ENCODE assay signal across 9 mouse cellular contexts in genomic region chr11:65197280-65197679, GRCm38 (mm10). TPM values are rescaled to one million over a fixed set of nuclear protein-coding genes. Genes with fewer than 3 reads are reported as not detected.
DNase-seq lines count a peak whose midpoint lies in the region; ATAC-seq and TF ChIP-seq lines count a peak whose summit lies in the region.
"Had no signal": no experiment of that assay in that cellular context is flagged by ENCODE, and none has a peak within 500 bp of the region (broad histone marks: within the 10 kb centered on the region; RNA-seq: fewer than 3 reads in every experiment).

No protein-coding gene starts in this region.

- peaks cover 22% of the 10 kb centered on the region; the same call in 1 of the 2 replicates for H3K36me3 ChIP-seq in intestine, embryonic 14.5 days (ENCODE audit: control insufficient read depth, insufficient read depth, low read length)
- H3K36me3 ChIP-seq in intestine, embryonic 16.5 days (ENCODE audit: control insufficient read depth, insufficient read depth, low read length) = no peaks in the 10 kb centered on the region
- no peaks in the 10 kb centered on the region for H3K36me3 ChIP-seq in embryonic facial prominence, embryonic 10.5 days (replicated peaks)
- peaks cover 87% of the 10 kb centered on the region for H3K36me3 ChIP-seq in heart, postnatal 0 days (replicated peaks; ENCODE audit: control insufficient read depth, insufficient read depth, low read length)
- H3K36me3 ChIP-seq in midbrain, embryonic 13.5 days = no peaks in the 10 kb centered on the region
- H3K36me3 ChIP-seq: neural tube, embryonic 12.5 days had no signal

- ATAC-seq in intestine, embryonic 14.5 days (replicated peaks; ENCODE audit: low FRiP score, low TSS enrichment, low read depth) = no peak
- ATAC-seq in intestine, embryonic 16.5 days = no peak
- ATAC-seq in heart, postnatal 0 days (ENCODE audit: insufficient read depth, low read depth) = peak; percentile 55; the same call in 1 of the 2 replicates
- ATAC-seq in midbrain, embryonic 13.5 days = peak; percentile 74

- no peak overlapping the region for H3K27ac ChIP-seq in intestine, embryonic 14.5 days (ENCODE audit: low read depth)
- H3K27ac ChIP-seq in intestine, embryonic 16.5 days (ENCODE audit: low read length) = no peak overlapping the region
- H3K27ac ChIP-seq in embryonic facial prominence, embryonic 10.5 days (replicated peaks) = no peak overlapping the region
- 0 out of 2 replicates have a peak overlapping the region, but pooled peaks have one; percentile 54 for H3K27ac ChIP-seq in heart, postnatal 0 days (ENCODE audit: low read depth)
- H3K27ac ChIP-seq in midbrain, embryonic 13.5 days = no peak overlapping the region
- H3K27ac ChIP-seq: neural tube, embryonic 12.5 days had no signal

- no peak overlapping the region for H3K9ac ChIP-seq in intestine, embryonic 14.5 days (ENCODE audit: low read length)
- no peak overlapping the region for H3K9ac ChIP-seq in intestine, embryonic 16.5 days (ENCODE audit: low read depth, low read length)
- no peak overlapping the region for H3K9ac ChIP-seq in heart, postnatal 0 days (replicated peaks; ENCODE audit: low read depth, low read length)
- no peak overlapping the region for H3K9ac ChIP-seq in midbrain, embryonic 13.5 days (replicated peaks)
- H3K9ac ChIP-seq: neural tube, embryonic 12.5 days had no signal

- WGBS in intestine, embryonic 14.5 days = 6% methylated on average over 3 of the region's 3 CpGs
- WGBS in intestine, embryonic 16.5 days = 3% methylated on average over 3 of the region's 3 CpGs
- 3% methylated on average over 3 of the region's 3 CpGs for WGBS in embryonic facial prominence, embryonic 10.5 days
- 5% methylated on average over 3 of the region's 3 CpGs for WGBS in heart, postnatal 0 days
- WGBS in midbrain, embryonic 13.5 days = 0% methylated on average over 3 of the region's 3 CpGs

- DNase-seq in intestine, embryonic 14.5 days (ENCODE audit: low spot score) = peak; percentile 90
- peak; percentile 23 to 33 for DNase-seq in adrenal gland, postnatal 4 days (ENCODE audit: low spot score in 2 of 2)
- peak; percentile 70 for DNase-seq in embryonic facial prominence, embryonic 10.5 days (ENCODE audit: low spot score)
- peak; percentile 82 for DNase-seq in heart, postnatal 0 days (ENCODE audit: low spot score)
- peak; percentile 58 to 95 for DNase-seq in layer of hippocampus, postnatal 25 days (ENCODE audit: extremely low spot score in 1 of 2, low spot score in 1 of 2)
- peak; percentile 47 for DNase-seq in telencephalon, adult 2 months (ENCODE audit: low read depth, low spot score)

- TF ChIP-seq EP300 in heart, postnatal 0 days (IDR thresholded peaks at IDR 0.05; ENCODE audit: low read depth) = no peak

- no peak overlapping the region for H3K4me3 ChIP-seq in intestine, embryonic 14.5 days (ENCODE audit: low read depth, low read length)
- H3K4me3 ChIP-seq in intestine, embryonic 16.5 days (ENCODE audit: low read length) = no peak overlapping the region
- H3K4me3 ChIP-seq in embryonic facial prominence, embryonic 10.5 days = no peak overlapping the region
- H3K4me3 ChIP-seq in heart, postnatal 0 days (ENCODE audit: low read depth, low read length) = no peak overlapping the region
- H3K4me3 ChIP-seq in midbrain, embryonic 13.5 days (replicated peaks) = no peak overlapping the region
- H3K4me3 ChIP-seq: neural tube, embryonic 12.5 days had no signal

- H3K27me3 ChIP-seq in intestine, embryonic 14.5 days (replicated peaks; ENCODE audit: control insufficient read depth, insufficient read depth, low read length) = no peaks in the 10 kb centered on the region
- no peaks in the 10 kb centered on the region for H3K27me3 ChIP-seq in intestine, embryonic 16.5 days (replicated peaks; ENCODE audit: control insufficient read depth, insufficient read depth, low read length)
- H3K27me3 ChIP-seq in embryonic facial prominence, embryonic 10.5 days (replicated peaks; ENCODE audit: low read depth, poor library complexity, severe bottlenecking) = no peaks in the 10 kb centered on the region
- H3K27me3 ChIP-seq in heart, postnatal 0 days (ENCODE audit: control insufficient read depth, insufficient read depth, low read length) = no peaks in the 10 kb centered on the region
- no peaks in the 10 kb centered on the region for H3K27me3 ChIP-seq in midbrain, embryonic 13.5 days
- H3K27me3 ChIP-seq: neural tube, embryonic 12.5 days had no signal

- H3K4me2 ChIP-seq in intestine, embryonic 14.5 days (ENCODE audit: low read length) = no peak overlapping the region
- H3K4me2 ChIP-seq in intestine, embryonic 16.5 days (ENCODE audit: low read depth, low read length) = no peak overlapping the region
- no peak overlapping the region for H3K4me2 ChIP-seq in heart, postnatal 0 days (ENCODE audit: low read depth, low read length)
- H3K4me2 ChIP-seq in midbrain, embryonic 13.5 days (replicated peaks) = no peak overlapping the region
- H3K4me2 ChIP-seq: neural tube, embryonic 12.5 days had no signal

- no peaks in the 10 kb centered on the region for H3K9me3 ChIP-seq in intestine, embryonic 14.5 days (ENCODE audit: control insufficient read depth, low read length)
- no peaks in the 10 kb centered on the region for H3K9me3 ChIP-seq in intestine, embryonic 16.5 days (ENCODE audit: control insufficient read depth, low read length)
- H3K9me3 ChIP-seq in embryonic facial prominence, embryonic 10.5 days = no peaks in the 10 kb centered on the region
- H3K9me3 ChIP-seq in heart, postnatal 0 days (replicated peaks; ENCODE audit: control insufficient read depth, low read length) = no peaks in the 10 kb centered on the region
- H3K9me3 ChIP-seq in midbrain, embryonic 13.5 days = no peaks in the 10 kb centered on the region
- H3K9me3 ChIP-seq: neural tube, embryonic 12.5 days had no signal

- peak; percentile 82 for TF ChIP-seq CTCF in heart, postnatal 0 days (IDR thresholded peaks at IDR 0.05; ENCODE audit: low read depth)

- no peaks in the 10 kb centered on the region for H3K4me1 ChIP-seq in intestine, embryonic 14.5 days (replicated peaks; ENCODE audit: control insufficient read depth, insufficient read depth, low read length)
- no peaks in the 10 kb centered on the region for H3K4me1 ChIP-seq in intestine, embryonic 16.5 days (ENCODE audit: control insufficient read depth, insufficient read depth, low read length)
- peaks cover 3% of the 10 kb centered on the region; the same call in 1 of the 2 replicates for H3K4me1 ChIP-seq in embryonic facial prominence, embryonic 10.5 days
- H3K4me1 ChIP-seq in heart, postnatal 0 days (ENCODE audit: control insufficient read depth, insufficient read depth) = no peaks in the 10 kb centered on the region
- 0 out of 2 replicates have a peak, but pooled peaks cover 5% of the 10 kb centered on the region for H3K4me1 ChIP-seq in midbrain, embryonic 13.5 days (replicated peaks)
- H3K4me1 ChIP-seq: neural tube, embryonic 12.5 days had no signal

RNA-seq across cellular contexts. Expression of gene Arhgap44, which starts 34.5 kb away (rescaled TPM):
- 5.5 and 6.2 TPM in 2 replicates for polyA plus RNA-seq in intestine, embryonic 14.5 days (2014; fragmentation: Nextera tagmentation; extraction: Ambion mirVana)
- polyA plus RNA-seq in intestine, embryonic 16.5 days (2015; fragmentation: Nextera tagmentation; extraction: Ambion mirVana) = 4.2 and 5.9 TPM in 2 replicates
- total RNA-seq in adrenal gland, postnatal 4 days (2021) = 10 to 100 TPM in 1 of 2 experiments, 1 to 10 TPM in 1; 9.5 to 11.0 TPM
- 3.5 and 3.8 TPM in 2 replicates for polyA plus RNA-seq in embryonic facial prominence, embryonic 10.5 days (2016; fragmentation: Nextera tagmentation; extraction: Ambion mirVana)
- total RNA-seq in heart, postnatal 0 days (2014; rRNA removed; ENCODE audit: low replicate concordance) = 17.7 and 18.1 TPM in 2 replicates
- polyA plus RNA-seq in heart, postnatal 0 days (2015; fragmentation: Nextera tagmentation; extraction: Ambion mirVana) = 8.5 and 8.9 TPM in 2 replicates
- 100 to 1,000 TPM; 118 to 123 TPM for total RNA-seq in layer of hippocampus, postnatal 25 days (2021)
- 7.2 and 9.3 TPM in 2 replicates for polyA plus RNA-seq in midbrain, embryonic 13.5 days (2015; fragmentation: Nextera tagmentation; extraction: Ambion mirVana)

RNA-seq across cellular contexts. Expression of gene 1700086D15Rik, which starts 37.6 kb away (rescaled TPM):
- polyA plus RNA-seq in intestine, embryonic 14.5 days (2014; fragmentation: Nextera tagmentation; extraction: Ambion mirVana) = not detected in 2 replicates
- polyA plus RNA-seq in intestine, embryonic 16.5 days (2015; fragmentation: Nextera tagmentation; extraction: Ambion mirVana) = not detected in 2 replicates
- total RNA-seq in adrenal gland, postnatal 4 days (2021) = under 1 TPM; 0.68 to 0.81 TPM
- 0.23 TPM in 1 of 2 replicates, not detected in the other for polyA plus RNA-seq in embryonic facial prominence, embryonic 10.5 days (2016; fragmentation: Nextera tagmentation; extraction: Ambion mirVana)
- total RNA-seq in heart, postnatal 0 days (2014; rRNA removed; ENCODE audit: low replicate concordance) = 1.2 and 8.0 TPM in 2 replicates
- polyA plus RNA-seq in heart, postnatal 0 days (2015; fragmentation: Nextera tagmentation; extraction: Ambion mirVana) = 0.11 TPM in 1 of 2 replicates, not detected in the other
- total RNA-seq in layer of hippocampus, postnatal 25 days (2021) = 1 to 10 TPM; 1.7 to 4.2 TPM
- 0.24 TPM in 1 of 2 replicates, not detected in the other for polyA plus RNA-seq in midbrain, embryonic 13.5 days (2015; fragmentation: Nextera tagmentation; extraction: Ambion mirVana)
- polyA plus RNA-seq: neural tube, embryonic 12.5 days had no signal

Comparison
In these comparisons a context has a peak if more than half of its experiments do, and no peak if none do; other contexts are left out.
1. ATAC-seq: peak in heart, postnatal 0 days (single experiment) and midbrain, embryonic 13.5 days (single experiment); none in intestine, embryonic 14.5 days (single experiment) and intestine, embryonic 16.5 days (single experiment).
2. DNase-seq: peak in every context shown above with its lines; median percentile 90 in intestine, embryonic 14.5 days; 82 in heart, postnatal 0 days; 76 in layer of hippocampus, postnatal 25 days; 70 in embryonic facial prominence, embryonic 10.5 days; 47 in telencephalon, adult 2 months; 28 in adrenal gland, postnatal 4 days.